Mouse (Mus musculus): ENCODE results near the gene Tldc1.

GRCm38 (mm10) chr8:119724596-119724995 is 53.6 kb downstream of the Tldc1 start:
- no peak for TF ChIP-seq CTCF (IDR thresholded peaks at IDR 0.05; ENCODE audit: low read depth)
- TF ChIP-seq EP300 (optimal IDR thresholded peaks at IDR 0.05): no peak
